Mouse (Mus musculus) lung, embryonic 14.5 days (tissue): Measurements from ENCODE around the gene Mutyh. TPM values are rescaled to one million over a fixed set of nuclear protein-coding genes. Genes with fewer than 3 reads are reported as not detected.

Experiments
- ATAC-seq: fragments of 200-750 bp; cut with Nextera tagmentation; 2 replicates; pipeline ENCODE4 v1.8.0; 2017; ENCODE audit warnings: mild to moderate bottlenecking, moderate TSS enrichment, moderate library complexity; ENCODE audit not compliant: insufficient read depth
- DNase-seq: peaks from one replicate; pipeline ENCODE4 v3.0.0-alpha.2; 2015
- H3K27ac ChIP-seq: fragments of 300-500 bp; sonication (generic); 2 replicates; pipeline ENCODE4 v1.5.1; 2014; ENCODE audit warnings: low read depth, mild to moderate bottlenecking, moderate library complexity
- H3K27me3 ChIP-seq: fragments of 300-500 bp; sonication (generic); 2 replicates; pipeline ENCODE4 v1.6.1; 2014; ENCODE audit warnings: low read length, control low read depth; ENCODE audit not compliant: insufficient read depth
- H3K36me3 ChIP-seq: fragments of 300-500 bp; sonication (generic); 2 replicates; pipeline ENCODE4 v1.6.1; 2014; ENCODE audit warnings: control low read depth; ENCODE audit not compliant: insufficient read depth
- H3K4me1 ChIP-seq: fragments of 300-500 bp; sonication (generic); 2 replicates; pipeline ENCODE4 v1.6.1; 2014; ENCODE audit warnings: antibody characterized with exemption, control low read depth; ENCODE audit not compliant: insufficient read depth
- H3K4me2 ChIP-seq: fragments of 300-500 bp; sonication (generic); 2 replicates; pipeline ENCODE4 v1.6.1; 2014; ENCODE audit warnings: mild to moderate bottlenecking
- H3K4me3 ChIP-seq: fragments of 300-500 bp; sonication (generic); 2 replicates; pipeline ENCODE4 v1.5.1; 2014; ENCODE audit warnings: low read depth, low read length
- H3K9ac ChIP-seq: fragments of 300-500 bp; sonication (generic); 2 replicates; pipeline ENCODE4 v1.6.1; 2014
- H3K9me3 ChIP-seq: fragments of 300-500 bp; sonication (generic); 2 replicates; pipeline ENCODE4 v1.6.1; 2016; ENCODE audit warnings: low read depth, low read length, control low read depth
- CTCF ChIP-seq: IDR thresholded peaks from 2 replicates; pipeline ENCODE4 v1.5.1; 2016; ENCODE audit warnings: antibody characterized with exemption, low read depth
- WGBS: fragments of 180-500 bp; shearing (Covaris S2); extraction: QIAGEN DNeasy Blood & Tissue Kit; methylation state at CpG from one replicate; pipeline ENCODE4 v1.1.7; 2014; 5-methylcytosine and 5-hydroxymethylcytosine counted together
- polyA plus RNA-seq: library from polyadenylated mRNA; unstranded; fragments of >200 nt; fragmentation: Nextera tagmentation; extraction: Ambion mirVana; gene quantifications from 2 replicates; pipeline ENCODE4 v1.2.1, GENCODE M21; 2014

The Mutyh gene
- 14.7 and 16.8 TPM in 2 replicates for polyA plus RNA-seq

- ATAC-seq (peak; percentile 98), DNase-seq (peak; percentile 100)
- peak within 1 kb of the TSS; percentile 78 for H3K4me2 ChIP-seq
- H3K9ac ChIP-seq: peak within 1 kb of the TSS; percentile 79
- WGBS: under 1% methylated on average over 58 of the region's 58 CpGs
- no peaks in the 10 kb centered on the region for H3K9me3 ChIP-seq
- no peaks in the 10 kb centered on the region for H3K27me3 ChIP-seq
- peak within 1 kb of the TSS; percentile 88 for H3K27ac ChIP-seq
- 0 out of 2 replicates have a peak, but pooled peaks have one; percentile 12 for TF ChIP-seq CTCF
- peak within 1 kb of the TSS; percentile 66 for H3K4me3 ChIP-seq
- peaks cover 37% of the 10 kb centered on the region for H3K36me3 ChIP-seq
- H3K4me1 ChIP-seq: peaks cover 5% of the 10 kb centered on the region; the same call in 1 of the 2 replicates
Observed at GRCm38 (mm10) chr4:116807197-116808129, at the start of gene Mutyh, which contains the start of gene Toe1. TSS of gene Mutyh (plus strand) at chr4:116807723. TSS of gene Toe1 (minus strand) at chr4:116807640.

GRCm38 (mm10) chr4:116761914-116762313, 45.6 kb upstream of the Mutyh start:
- no peaks in the 10 kb centered on the region for H3K4me1 ChIP-seq
- DNase-seq: no peak
- no peaks in the 10 kb centered on the region for H3K36me3 ChIP-seq
- H3K9ac ChIP-seq: no peak overlapping the region
- no peak overlapping the region for H3K27ac ChIP-seq
- 71% methylated on average over 2 of the region's 2 CpGs for WGBS
- H3K9me3 ChIP-seq: no peaks in the 10 kb centered on the region
- ATAC-seq: no peak
- no peak overlapping the region for H3K4me2 ChIP-seq
- H3K4me3 ChIP-seq: no peak overlapping the region
- TF ChIP-seq CTCF: no peak
- no peaks in the 10 kb centered on the region for H3K27me3 ChIP-seq

GRCm38 (mm10) chr4:116764001-116764400, 43.5 kb upstream of the Mutyh start:
- Histone ChIP-seq H3K9ac (no peak overlapping the region), H3K36me3 (no peaks in the 10 kb centered on the region), H3K4me1 (no peaks in the 10 kb centered on the region), H3K9me3 (no peaks in the 10 kb centered on the region), H3K4me2 (no peak overlapping the region), H3K27me3 (no peaks in the 10 kb centered on the region), H3K27ac (no peak overlapping the region), H3K4me3 (no peak overlapping the region)
- no peak for TF ChIP-seq CTCF
- ATAC-seq: no peak
- WGBS: 89% methylated on average over 5 of the region's 5 CpGs
- no peak for DNase-seq

GRCm38 (mm10) chr4:116768510-116768909, 39.0 kb upstream of the Mutyh start:
- 75% methylated on average over 5 of the region's 5 CpGs for WGBS
- no peak overlapping the region for H3K4me2 ChIP-seq
- TF ChIP-seq CTCF: no peak

DNA sequence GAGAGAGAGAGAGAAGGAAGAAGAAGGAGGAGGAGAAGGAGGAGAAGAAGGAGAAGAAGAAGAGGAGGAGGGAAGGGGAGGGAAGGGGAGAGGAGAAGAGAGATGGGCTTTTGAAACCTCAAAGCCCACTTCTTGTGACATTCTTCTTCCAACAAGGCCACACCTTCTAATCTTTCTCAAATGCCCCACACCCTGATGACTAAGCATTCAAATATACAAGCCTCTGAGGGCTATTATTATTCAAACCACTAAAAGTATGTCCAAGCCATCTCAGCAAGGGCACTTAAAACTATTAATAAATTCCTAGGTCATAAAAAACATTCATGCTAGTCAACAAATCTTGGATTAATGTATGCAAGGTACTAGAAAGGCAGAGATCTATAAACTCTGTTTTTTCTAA, 38.5 kb upstream of the Mutyh start:
- DNase-seq: no peak
- Histone ChIP-seq H3K4me2 (no peak overlapping the region), H3K27ac (no peak overlapping the region), H3K4me1 (no peaks in the 10 kb centered on the region), H3K9me3 (no peaks in the 10 kb centered on the region), H3K36me3 (no peaks in the 10 kb centered on the region), H3K27me3 (no peaks in the 10 kb centered on the region), H3K9ac (no peak overlapping the region), H3K4me3 (no peak overlapping the region)
- TF ChIP-seq CTCF: no peak
- ATAC-seq: no peak

More at GRCm38 (mm10) chr4:116768510-116768909, 39.0 kb upstream of the Mutyh start:
- H3K27me3 ChIP-seq: no peaks in the 10 kb centered on the region
- no peak overlapping the region for H3K27ac ChIP-seq
- no peaks in the 10 kb centered on the region for H3K4me1 ChIP-seq
- no peak for DNase-seq
- no peak overlapping the region for H3K9ac ChIP-seq
- no peak for ATAC-seq
- H3K9me3 ChIP-seq: no peaks in the 10 kb centered on the region
- no peaks in the 10 kb centered on the region for H3K36me3 ChIP-seq
- no peak overlapping the region for H3K4me3 ChIP-seq

GRCm38 (mm10) chr4:116776391-116776790, 31.1 kb upstream of the Mutyh start:
- 82% methylated on average over 5 of the region's 5 CpGs for WGBS
- Histone ChIP-seq H3K4me2 (no peak overlapping the region), H3K4me3 (no peak overlapping the region), H3K9me3 (no peaks in the 10 kb centered on the region), H3K27me3 (no peaks in the 10 kb centered on the region), H3K9ac (no peak overlapping the region), H3K36me3 (no peaks in the 10 kb centered on the region), H3K4me1 (no peaks in the 10 kb centered on the region), H3K27ac (no peak overlapping the region)
- no peak for TF ChIP-seq CTCF
- DNase-seq (no peak), ATAC-seq (no peak)

- Histone ChIP-seq H3K9me3 (no peaks in the 10 kb centered on the region), H3K4me3 (no peak overlapping the region), H3K4me2 (no peak overlapping the region), H3K9ac (no peak overlapping the region), H3K27me3 (no peaks in the 10 kb centered on the region), H3K36me3 (no peaks in the 10 kb centered on the region), H3K4me1 (no peaks in the 10 kb centered on the region), H3K27ac (no peak overlapping the region)
- ATAC-seq (no peak), DNase-seq (no peak)
- 84% methylated on average over 3 of the region's 3 CpGs for WGBS
- TF ChIP-seq CTCF: no peak
Observed at GRCm38 (mm10) chr4:116777079-116777478, 30.4 kb upstream of the Mutyh start.
